Mouse (Mus musculus): ENCODE measurements at regions not wholly inside any gene's neighbourhood (a gene's known extent, or its start where the extent isn't known, plus 50 kb on each side); places are given as distances from the start of the nearest gene placed in this dataset.

- Histone ChIP-seq H3K9me3 (ENCODE audit: control insufficient read depth, low read length) (no peaks in the 10 kb centered on the region), H3K4me2 (replicated peaks; ENCODE audit: low read depth, low read length) (peak overlapping the region; percentile 34; the same call in 1 of the 2 replicates), H3K4me3 (ENCODE audit: low read length) (no peak overlapping the region; the same call in 1 of the 2 replicates), H3K9ac (ENCODE audit: low read depth, low read length) (no peak overlapping the region), H3K36me3 (ENCODE audit: control insufficient read depth, insufficient read depth, low read length) (no peaks in the 10 kb centered on the region), H3K4me1 (ENCODE audit: control insufficient read depth, insufficient read depth, low read length) (no peaks in the 10 kb centered on the region), H3K27me3 (ENCODE audit: control insufficient read depth, insufficient read depth, low read length) (no peaks in the 10 kb centered on the region), H3K27ac (ENCODE audit: low read depth, low read length) (no peak overlapping the region)
- no peak for ATAC-seq (ENCODE audit: low FRiP score, low TSS enrichment)
- 17% methylated on average over 19 of the region's 19 CpGs for WGBS
Measured at GRCm38 (mm10) chr1:51697265-51698192, 218.3 kb downstream of the Myo1b start.

GRCm38 (mm10) chr1:51696471-51696870 lies 218.2 kb upstream of the Nabp1 start:
- H3K4me2 ChIP-seq (replicated peaks; ENCODE audit: low read depth, low read length): no peak overlapping the region
- H3K9ac ChIP-seq (ENCODE audit: low read depth, low read length): no peak overlapping the region
- no peaks in the 10 kb centered on the region for H3K27me3 ChIP-seq (ENCODE audit: control insufficient read depth, insufficient read depth, low read length)
- WGBS: 65% methylated on average over 2 of the region's 2 CpGs
- no peak overlapping the region for H3K4me3 ChIP-seq (ENCODE audit: low read length)
- H3K36me3 ChIP-seq (ENCODE audit: control insufficient read depth, insufficient read depth, low read length): no peaks in the 10 kb centered on the region
- no peak for ATAC-seq (ENCODE audit: low FRiP score, low TSS enrichment)
- no peak overlapping the region for H3K27ac ChIP-seq (ENCODE audit: low read depth, low read length)
- H3K9me3 ChIP-seq (ENCODE audit: control insufficient read depth, low read length): no peaks in the 10 kb centered on the region
- H3K4me1 ChIP-seq (ENCODE audit: control insufficient read depth, insufficient read depth, low read length): no peaks in the 10 kb centered on the region

- H3K27me3 ChIP-seq (ENCODE audit: control insufficient read depth, insufficient read depth, low read length): no peaks in the 10 kb centered on the region
- no peaks in the 10 kb centered on the region for H3K4me1 ChIP-seq (ENCODE audit: control insufficient read depth, insufficient read depth, low read length)
- no peaks in the 10 kb centered on the region for H3K9me3 ChIP-seq (ENCODE audit: control insufficient read depth, low read length)
- no peak overlapping the region for H3K27ac ChIP-seq (ENCODE audit: low read depth, low read length)
- ATAC-seq (ENCODE audit: low FRiP score, low TSS enrichment): no peak
- no peak overlapping the region for H3K4me3 ChIP-seq (ENCODE audit: low read length)
- no peak overlapping the region for H3K9ac ChIP-seq (ENCODE audit: low read depth, low read length)
- 92% methylated on average over 10 of the region's 10 CpGs for WGBS
- H3K4me2 ChIP-seq (replicated peaks; ENCODE audit: low read depth, low read length): no peak overlapping the region
- no peaks in the 10 kb centered on the region for H3K36me3 ChIP-seq (ENCODE audit: control insufficient read depth, insufficient read depth, low read length)
Measured at GRCm38 (mm10) chr1:51690878-51691277, 212.7 kb upstream of the Nabp1 start.

GRCm38 (mm10) chr1:51689461-51690223 lies 211.4 kb upstream of the Nabp1 start:
- H3K36me3 ChIP-seq (ENCODE audit: control insufficient read depth, insufficient read depth, low read length): no peaks in the 10 kb centered on the region
- 76% methylated on average over 9 of the region's 9 CpGs for WGBS
- ATAC-seq (ENCODE audit: low FRiP score, low TSS enrichment): no peak
- H3K4me2 ChIP-seq (replicated peaks; ENCODE audit: low read depth, low read length): no peak overlapping the region
- no peaks in the 10 kb centered on the region for H3K4me1 ChIP-seq (ENCODE audit: control insufficient read depth, insufficient read depth, low read length)
- no peak overlapping the region for H3K9ac ChIP-seq (ENCODE audit: low read depth, low read length)
- H3K27me3 ChIP-seq (ENCODE audit: control insufficient read depth, insufficient read depth, low read length): no peaks in the 10 kb centered on the region
- no peak overlapping the region for H3K4me3 ChIP-seq (ENCODE audit: low read length)
- H3K27ac ChIP-seq (ENCODE audit: low read depth, low read length): no peak overlapping the region
- no peaks in the 10 kb centered on the region for H3K9me3 ChIP-seq (ENCODE audit: control insufficient read depth, low read length)

- 85% methylated on average over 5 of the region's 5 CpGs for WGBS
- Histone ChIP-seq H3K4me1 (ENCODE audit: control insufficient read depth, insufficient read depth, low read length) (no peaks in the 10 kb centered on the region), H3K4me2 (replicated peaks; ENCODE audit: low read depth, low read length) (no peak overlapping the region), H3K27me3 (ENCODE audit: control insufficient read depth, insufficient read depth, low read length) (no peaks in the 10 kb centered on the region), H3K4me3 (ENCODE audit: low read length) (no peak overlapping the region), H3K27ac (ENCODE audit: low read depth, low read length) (no peak overlapping the region), H3K9ac (ENCODE audit: low read depth, low read length) (no peak overlapping the region), H3K9me3 (ENCODE audit: control insufficient read depth, low read length) (no peaks in the 10 kb centered on the region), H3K36me3 (ENCODE audit: control insufficient read depth, insufficient read depth, low read length) (no peaks in the 10 kb centered on the region)
- no peak for ATAC-seq (ENCODE audit: low FRiP score, low TSS enrichment)
Measured at GRCm38 (mm10) chr1:51688946-51689345, 210.7 kb upstream of the Nabp1 start.

GRCm38 (mm10) chr1:51688224-51688545 lies 210.0 kb upstream of the Nabp1 start:
- Histone ChIP-seq H3K27me3 (ENCODE audit: control insufficient read depth, insufficient read depth, low read length) (no peaks in the 10 kb centered on the region), H3K27ac (ENCODE audit: low read depth, low read length) (no peak overlapping the region), H3K4me3 (ENCODE audit: low read length) (no peak overlapping the region), H3K9me3 (ENCODE audit: control insufficient read depth, low read length) (no peaks in the 10 kb centered on the region), H3K9ac (ENCODE audit: low read depth, low read length) (no peak overlapping the region), H3K4me1 (ENCODE audit: control insufficient read depth, insufficient read depth, low read length) (no peaks in the 10 kb centered on the region), H3K36me3 (ENCODE audit: control insufficient read depth, insufficient read depth, low read length) (no peaks in the 10 kb centered on the region), H3K4me2 (replicated peaks; ENCODE audit: low read depth, low read length) (no peak overlapping the region)
- no peak for ATAC-seq (ENCODE audit: low FRiP score, low TSS enrichment)
- 33% methylated on average over 1 of the region's 1 CpGs for WGBS

- ATAC-seq (ENCODE audit: low FRiP score, low TSS enrichment): no peak
- Histone ChIP-seq H3K4me1 (ENCODE audit: control insufficient read depth, insufficient read depth, low read length) (no peaks in the 10 kb centered on the region), H3K9ac (ENCODE audit: low read depth, low read length) (no peak overlapping the region), H3K4me2 (replicated peaks; ENCODE audit: low read depth, low read length) (no peak overlapping the region), H3K27me3 (ENCODE audit: control insufficient read depth, insufficient read depth, low read length) (no peaks in the 10 kb centered on the region), H3K9me3 (ENCODE audit: control insufficient read depth, low read length) (no peaks in the 10 kb centered on the region), H3K36me3 (ENCODE audit: control insufficient read depth, insufficient read depth, low read length) (no peaks in the 10 kb centered on the region), H3K27ac (ENCODE audit: low read depth, low read length) (no peak overlapping the region), H3K4me3 (ENCODE audit: low read length) (no peak overlapping the region)
- 45% methylated on average over 7 of the region's 7 CpGs for WGBS
Measured at GRCm38 (mm10) chr1:51687484-51688223, 209.4 kb upstream of the Nabp1 start.

- Histone ChIP-seq H3K9me3 (ENCODE audit: control insufficient read depth, low read length) (no peaks in the 10 kb centered on the region), H3K4me3 (ENCODE audit: low read length) (no peak overlapping the region), H3K36me3 (ENCODE audit: control insufficient read depth, insufficient read depth, low read length) (no peaks in the 10 kb centered on the region), H3K9ac (ENCODE audit: low read depth, low read length) (no peak overlapping the region), H3K4me2 (replicated peaks; ENCODE audit: low read depth, low read length) (no peak overlapping the region), H3K4me1 (ENCODE audit: control insufficient read depth, insufficient read depth, low read length) (no peaks in the 10 kb centered on the region), H3K27ac (ENCODE audit: low read depth, low read length) (no peak overlapping the region), H3K27me3 (ENCODE audit: control insufficient read depth, insufficient read depth, low read length) (no peaks in the 10 kb centered on the region)
- ATAC-seq (ENCODE audit: low FRiP score, low TSS enrichment): no peak
- 89% methylated on average over 3 of the region's 3 CpGs for WGBS
Measured at GRCm38 (mm10) chr1:51686759-51687158, 208.5 kb upstream of the Nabp1 start.

Data from kidney, embryonic 14.5 days (tissue).